Mouse (Mus musculus): ENCODE data around the gene Gpr89.

The Gpr89 gene

GRCm38 (mm10) chr3:96823701-96824100 is 81.4 kb downstream of the Gpr89 start:
- no peak for DNase-seq (ENCODE audit: low spot score in 2 of 2)

DNA sequence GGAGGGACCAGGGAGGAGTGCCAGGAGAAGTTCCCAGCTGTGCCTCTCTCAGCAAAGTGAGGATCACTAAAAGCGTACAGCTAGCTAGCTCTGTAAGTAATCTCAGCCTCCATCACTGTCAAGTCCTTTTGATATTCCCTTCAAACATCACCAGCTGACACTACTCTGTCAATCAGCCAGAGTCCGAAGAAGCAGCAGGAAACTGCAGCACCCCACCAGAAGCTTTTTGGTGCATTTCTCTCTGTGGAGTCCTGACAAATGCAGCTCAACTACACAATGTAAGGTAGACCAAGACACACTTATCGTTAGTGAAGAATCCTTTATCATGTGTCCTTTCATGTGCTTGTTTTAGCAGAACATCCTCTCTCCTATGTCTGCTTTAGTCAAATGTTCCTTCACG is 83.6 kb downstream of the Gpr89 start:
- no peak for DNase-seq (ENCODE audit: low spot score in 2 of 2)

DNA sequence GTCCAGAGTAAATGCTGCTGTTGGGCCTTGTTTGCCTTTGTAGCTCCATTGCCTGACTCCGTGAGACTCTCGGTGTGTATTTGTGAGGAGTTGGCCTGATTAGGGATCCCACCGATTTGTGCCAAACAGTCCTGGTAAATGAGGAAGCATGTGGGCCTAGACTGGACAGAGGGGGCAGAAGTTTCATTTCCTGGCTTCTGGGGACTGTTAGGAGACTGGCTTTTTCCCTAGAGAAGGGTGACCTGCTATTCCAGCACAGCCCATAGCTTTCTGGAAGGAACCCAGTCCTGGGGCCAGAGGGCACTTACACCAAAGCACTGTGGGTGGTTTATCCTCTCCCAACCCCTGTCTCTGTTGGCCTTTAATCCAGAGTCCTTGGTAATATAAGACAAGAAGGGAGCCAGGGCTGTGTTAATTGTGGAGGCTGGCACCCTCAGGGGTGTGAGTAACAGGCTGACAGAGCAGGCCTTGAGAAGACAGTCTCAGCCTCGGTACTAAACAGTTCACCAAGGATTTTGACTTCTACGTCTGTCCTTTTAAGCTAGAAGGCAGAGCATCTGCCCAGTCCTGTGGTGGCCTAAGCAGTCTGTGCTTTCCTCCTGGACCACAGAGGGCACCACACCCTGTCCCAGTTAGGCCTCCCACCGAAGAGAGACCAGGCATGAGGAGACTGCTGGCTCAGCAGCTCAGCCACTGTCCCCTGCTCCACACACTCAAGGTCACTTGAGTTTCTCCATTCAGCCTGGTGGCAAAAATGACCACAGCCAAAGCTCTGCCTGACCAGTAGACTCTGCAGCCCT is 84.8 kb downstream of the Gpr89 start:
- no peak for DNase-seq (ENCODE audit: low spot score in 2 of 2)

Measured in urinary bladder, postnatal 4 days (tissue).